Mouse (Mus musculus): ENCODE results near the gene Deaf1. TPM values are rescaled to one million over a fixed set of nuclear protein-coding genes. Genes with fewer than 3 reads are reported as not detected.

Deaf1 gene
- total and polyA plus RNA-seq, 2 experiments from 2014 or later = 218 to 237 TPM

DNA sequence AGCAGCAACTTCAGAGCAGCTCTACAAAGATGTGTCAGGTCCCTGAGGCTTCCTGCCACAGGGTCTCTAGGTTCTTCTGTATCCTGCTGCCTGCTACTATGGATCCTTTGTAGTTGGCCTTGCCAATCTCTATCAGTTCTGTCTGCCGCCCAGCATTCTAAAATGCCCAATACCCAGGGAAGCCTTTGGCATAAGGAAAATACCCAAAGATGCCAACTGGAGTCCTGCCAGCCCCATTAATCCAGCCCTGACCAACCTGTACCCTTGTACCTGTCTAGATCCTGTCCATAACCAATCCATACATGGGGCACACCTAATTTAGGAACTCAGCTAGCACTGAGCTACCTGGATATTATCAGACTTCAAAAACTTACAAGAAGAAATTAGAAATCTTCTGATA lies 2.8 kb downstream of the Deaf1 start:
- DNase-seq (ENCODE audit: low spot score) (no peak), ATAC-seq (no peak)
- Histone ChIP-seq H3K4me2 (ENCODE audit: low read depth, low read length) (0 out of 2 replicates have a peak overlapping the region, but pooled peaks have one; percentile 4), H3K27me3 (ENCODE audit: insufficient read depth, low read length) (no peaks in the 10 kb centered on the region), H3K36me3 (ENCODE audit: insufficient read depth, low read length) (peaks cover 38% of the 10 kb centered on the region), H3K27ac (no peak overlapping the region), H3K9ac (replicated peaks; ENCODE audit: low read length) (peak overlapping the region; percentile 33; the same call in 1 of the 2 replicates), H3K4me3 (ENCODE audit: low read length) (no peak overlapping the region), H3K9me3 (ENCODE audit: low read length) (no peaks in the 10 kb centered on the region), H3K4me1 (ENCODE audit: insufficient read depth, low read length) (peaks cover 24% of the 10 kb centered on the region)
- 66% methylated on average over 1 of the region's 1 CpGs for WGBS
- no peak for TF ChIP-seq CTCF (IDR thresholded peaks at IDR 0.05; ENCODE audit: low read depth)

DNA sequence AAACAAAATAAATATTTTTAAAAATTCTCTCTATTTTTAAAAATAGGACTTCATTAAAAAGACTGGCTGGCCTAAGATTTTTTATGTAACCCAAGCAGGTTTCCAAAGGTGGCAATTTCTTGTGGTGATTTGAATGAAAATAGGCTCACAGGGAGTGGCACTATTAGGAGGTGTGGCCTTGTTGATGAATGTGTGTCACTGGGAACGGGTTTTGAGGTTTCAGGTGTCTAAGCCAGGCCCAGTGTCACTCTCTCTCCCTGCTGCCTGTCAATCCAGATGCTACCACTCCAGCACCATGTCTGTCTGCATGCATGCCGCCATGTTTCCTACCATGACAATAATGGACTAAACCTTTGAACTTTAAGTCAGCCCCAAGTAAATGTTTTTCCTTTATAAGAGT lies 8.0 kb downstream of the Deaf1 start:
- H3K4me2 ChIP-seq (ENCODE audit: low read depth, low read length) = no peak overlapping the region
- WGBS = 74% methylated on average over 2 of the region's 2 CpGs
- no peaks in the 10 kb centered on the region for H3K9me3 ChIP-seq (ENCODE audit: low read length)
- H3K4me3 ChIP-seq (ENCODE audit: low read length) = no peak overlapping the region
- no peaks in the 10 kb centered on the region for H3K27me3 ChIP-seq (ENCODE audit: insufficient read depth, low read length)
- DNase-seq (ENCODE audit: low spot score) = no peak
- ATAC-seq = no peak
- peaks cover 84% of the 10 kb centered on the region for H3K36me3 ChIP-seq (ENCODE audit: insufficient read depth, low read length)
- peaks cover 1% of the 10 kb centered on the region; the same call in 1 of the 2 replicates for H3K4me1 ChIP-seq (ENCODE audit: insufficient read depth, low read length)
- TF ChIP-seq CTCF (IDR thresholded peaks at IDR 0.05; ENCODE audit: low read depth) = no peak
- no peak overlapping the region for H3K9ac ChIP-seq (replicated peaks; ENCODE audit: low read length)
- H3K27ac ChIP-seq = no peak overlapping the region

DNA sequence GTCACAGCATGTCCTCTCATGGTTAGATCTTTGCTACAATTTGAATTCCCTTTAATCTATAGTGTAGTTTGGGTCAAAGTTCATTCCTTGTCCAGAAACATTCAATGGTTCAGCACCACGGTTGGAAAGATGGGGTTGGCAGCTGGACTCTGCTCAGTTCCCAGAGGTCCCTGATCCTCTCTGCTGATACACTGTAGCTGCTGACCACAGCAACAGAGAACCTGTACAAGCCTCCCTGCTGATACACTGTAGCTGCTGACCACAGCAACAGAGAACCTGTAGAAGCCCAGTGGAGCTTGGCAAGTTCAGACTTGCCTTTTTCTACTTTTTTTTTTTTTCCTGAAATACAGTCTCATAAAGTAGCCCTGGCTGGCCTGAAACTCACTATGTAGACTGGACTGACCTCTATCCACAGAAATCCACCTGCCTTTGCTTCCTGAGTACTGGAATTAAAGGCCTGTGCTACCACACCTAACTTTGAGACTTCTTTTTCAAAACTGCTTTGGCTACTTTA lies 9.8 kb downstream of the Deaf1 start:
- Histone ChIP-seq H3K4me1 (ENCODE audit: insufficient read depth, low read length) (no peaks in the 10 kb centered on the region), H3K4me2 (ENCODE audit: low read depth, low read length) (no peak overlapping the region), H3K9me3 (ENCODE audit: low read length) (no peaks in the 10 kb centered on the region), H3K27ac (no peak overlapping the region), H3K27me3 (ENCODE audit: insufficient read depth, low read length) (no peaks in the 10 kb centered on the region), H3K4me3 (ENCODE audit: low read length) (no peak overlapping the region), H3K36me3 (ENCODE audit: insufficient read depth, low read length) (peaks cover 87% of the 10 kb centered on the region), H3K9ac (replicated peaks; ENCODE audit: low read length) (no peak overlapping the region)
- DNase-seq (ENCODE audit: low spot score) (no peak), ATAC-seq (no peak)
- 74% methylated on average over 1 of the region's 1 CpGs for WGBS
- TF ChIP-seq CTCF (IDR thresholded peaks at IDR 0.05; ENCODE audit: low read depth) = no peak

DNA sequence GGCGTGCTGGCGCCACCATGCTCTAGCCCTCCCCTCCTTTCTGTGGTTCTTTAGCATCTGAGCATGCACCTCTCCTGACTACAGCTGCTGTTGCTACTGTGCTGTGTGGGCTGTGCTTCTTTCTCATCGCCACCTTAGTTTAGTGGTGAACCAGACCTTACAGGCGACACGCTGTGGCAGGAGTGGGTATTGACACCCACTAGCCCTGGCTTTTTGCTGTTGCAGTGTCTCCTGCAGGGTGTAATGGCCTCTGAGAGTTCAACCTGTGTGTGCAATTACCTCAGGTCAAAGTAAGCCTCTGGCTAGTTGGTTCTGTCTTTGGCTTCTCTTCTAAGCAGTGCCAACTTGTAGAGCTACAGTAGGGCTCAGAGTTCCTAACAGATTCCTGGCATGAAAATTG lies 11.5 kb downstream of the Deaf1 start:
- DNase-seq (ENCODE audit: low spot score) = peak; percentile 28

DNA sequence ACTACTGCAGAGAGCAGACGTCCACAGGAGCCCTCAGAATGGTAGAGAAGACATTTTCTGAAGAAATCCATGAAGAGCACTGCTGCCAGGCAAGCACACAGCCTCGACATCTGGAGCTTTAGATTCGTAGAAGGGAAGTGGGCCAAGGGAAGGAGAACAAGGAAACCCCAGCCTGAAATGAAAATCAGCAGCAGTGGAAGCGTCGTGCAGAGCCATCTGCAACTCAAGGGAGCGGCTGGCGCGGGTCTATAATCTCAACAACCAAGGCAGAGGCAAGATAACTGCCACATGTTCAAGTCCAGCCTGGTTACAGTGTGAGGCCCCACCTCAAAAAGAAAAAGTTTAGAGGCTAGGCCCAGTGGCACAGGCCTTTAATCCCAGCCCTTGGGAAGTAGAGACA lies 12.4 kb downstream of the Deaf1 start:
- Histone ChIP-seq H3K4me3 (ENCODE audit: low read length) (no peak overlapping the region), H3K27ac (no peak overlapping the region), H3K27me3 (ENCODE audit: insufficient read depth, low read length) (no peaks in the 10 kb centered on the region), H3K4me2 (ENCODE audit: low read depth, low read length) (no peak overlapping the region), H3K4me1 (ENCODE audit: insufficient read depth, low read length) (no peaks in the 10 kb centered on the region), H3K9ac (replicated peaks; ENCODE audit: low read length) (no peak overlapping the region), H3K36me3 (ENCODE audit: insufficient read depth, low read length) (peaks cover 87% of the 10 kb centered on the region), H3K9me3 (ENCODE audit: low read length) (no peaks in the 10 kb centered on the region)
- no peak for TF ChIP-seq CTCF (IDR thresholded peaks at IDR 0.05; ENCODE audit: low read depth)
- WGBS = 91% methylated on average over 8 of the region's 8 CpGs
- DNase-seq (ENCODE audit: low spot score) (no peak), ATAC-seq (no peak)

More for the DNA sequence above, 11.5 kb downstream of the Deaf1 start:
- no peaks in the 10 kb centered on the region for H3K4me1 ChIP-seq (ENCODE audit: insufficient read depth, low read length)
- peak; percentile 49; the same call in 1 of the 2 replicates for ATAC-seq
- no peaks in the 10 kb centered on the region for H3K27me3 ChIP-seq (ENCODE audit: insufficient read depth, low read length)
- no peak overlapping the region for H3K4me3 ChIP-seq (ENCODE audit: low read length)
- H3K4me2 ChIP-seq (ENCODE audit: low read depth, low read length) = no peak overlapping the region
- H3K36me3 ChIP-seq (ENCODE audit: insufficient read depth, low read length) = peaks cover 85% of the 10 kb centered on the region
- H3K9me3 ChIP-seq (ENCODE audit: low read length) = no peaks in the 10 kb centered on the region
- TF ChIP-seq CTCF (IDR thresholded peaks at IDR 0.05; ENCODE audit: low read depth) = peak; percentile 63
- 80% methylated on average over 5 of the region's 5 CpGs for WGBS
- H3K9ac ChIP-seq (replicated peaks; ENCODE audit: low read length) = no peak overlapping the region
- H3K27ac ChIP-seq = no peak overlapping the region

DNA sequence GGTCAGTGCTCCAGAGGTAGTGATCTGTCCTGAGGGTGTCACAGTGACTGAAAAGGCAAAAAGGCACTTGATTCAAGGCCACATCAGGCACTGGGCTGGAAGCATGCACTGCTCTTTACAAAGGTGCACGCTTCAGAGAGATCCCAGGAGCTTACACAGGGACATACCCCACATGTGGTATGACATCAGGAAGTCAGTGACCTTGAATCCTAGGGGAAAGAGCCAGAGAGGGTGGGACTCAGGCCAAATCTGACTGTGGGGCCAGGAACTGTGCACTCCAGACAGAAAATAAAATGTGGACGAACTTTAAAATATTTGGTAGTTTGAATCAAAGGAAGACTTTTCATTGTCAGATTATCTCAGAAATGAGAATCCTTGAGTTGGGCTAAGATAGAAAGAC lies 13.1 kb downstream of the Deaf1 start:
- Histone ChIP-seq H3K9ac (replicated peaks; ENCODE audit: low read length) (no peak overlapping the region), H3K36me3 (ENCODE audit: insufficient read depth, low read length) (peaks cover 90% of the 10 kb centered on the region), H3K4me1 (ENCODE audit: insufficient read depth, low read length) (no peaks in the 10 kb centered on the region), H3K27ac (no peak overlapping the region), H3K9me3 (ENCODE audit: low read length) (no peaks in the 10 kb centered on the region), H3K27me3 (ENCODE audit: insufficient read depth, low read length) (no peaks in the 10 kb centered on the region), H3K4me2 (ENCODE audit: low read depth, low read length) (no peak overlapping the region), H3K4me3 (ENCODE audit: low read length) (no peak overlapping the region)
- DNase-seq (ENCODE audit: low spot score) = no peak
- no peak for ATAC-seq
- no peak for TF ChIP-seq CTCF (IDR thresholded peaks at IDR 0.05; ENCODE audit: low read depth)
- WGBS = 92% methylated on average over 2 of the region's 2 CpGs

DNA sequence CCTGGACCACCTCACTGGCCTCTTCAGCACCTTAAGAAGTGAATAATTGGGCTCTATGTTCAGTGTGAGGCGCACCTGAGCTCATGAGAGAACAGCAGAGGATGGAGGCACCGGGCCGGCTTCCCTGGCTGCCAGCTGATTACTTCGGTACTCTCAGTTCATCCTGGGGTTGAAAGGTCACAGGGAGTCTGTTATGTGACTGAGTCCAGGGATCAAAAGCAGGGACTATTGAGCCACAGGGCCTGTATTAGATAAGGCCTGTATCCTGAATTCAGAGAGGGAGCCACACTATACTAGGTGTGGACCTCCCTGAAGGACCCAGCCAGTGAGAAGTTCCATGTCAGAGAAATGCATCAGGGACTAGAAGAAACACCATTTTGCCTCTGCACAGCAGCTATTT lies 23.0 kb downstream of the Deaf1 start:
- Histone ChIP-seq H3K27ac (no peak overlapping the region), H3K9ac (replicated peaks; ENCODE audit: low read length) (no peak overlapping the region), H3K4me1 (ENCODE audit: insufficient read depth, low read length) (no peaks in the 10 kb centered on the region), H3K4me3 (ENCODE audit: low read length) (no peak overlapping the region), H3K36me3 (ENCODE audit: insufficient read depth, low read length) (peaks cover 92% of the 10 kb centered on the region), H3K27me3 (ENCODE audit: insufficient read depth, low read length) (no peaks in the 10 kb centered on the region), H3K9me3 (ENCODE audit: low read length) (no peaks in the 10 kb centered on the region), H3K4me2 (ENCODE audit: low read depth, low read length) (no peak overlapping the region)
- 95% methylated on average over 4 of the region's 4 CpGs for WGBS
- no peak for ATAC-seq
- no peak for DNase-seq (ENCODE audit: low spot score)
- no peak for TF ChIP-seq CTCF (IDR thresholded peaks at IDR 0.05; ENCODE audit: low read depth)
